Mouse (Mus musculus) liver, adult 2 months (tissue): ENCODE data around the gene Hist2h3c1. TPM values are rescaled to one million over a fixed set of nuclear protein-coding genes. Genes with fewer than 3 reads are reported as not detected.
"Not testable (repeated sequence)": the region's sequence is repeated elsewhere in the genome, so short reads cannot be mapped to it uniquely, and the experiment has no call there.

Source experiments
- DNase-seq: peaks from one replicate; pipeline ENCODE4 v3.0.0-alpha.2; 2011; ENCODE audit warnings: low read depth, low spot score; ENCODE audit errors: extremely low read depth
- H3K27ac ChIP-seq: fragments of 200-500 bp; replicated peaks from 2 replicates; pipeline ENCODE4 v1.5.1; 2012; ENCODE audit warnings: low read depth, mild to moderate bottlenecking, control low read depth, inconsistent platforms, low read length; ENCODE audit not compliant: insufficient read depth
- H3K27me3 ChIP-seq: fragments of 200-500 bp; 2 replicates; pipeline ENCODE4 v1.6.1; 2012; ENCODE audit warnings: mild to moderate bottlenecking, moderate library complexity, low read length, inconsistent platforms; ENCODE audit not compliant: control insufficient read depth, insufficient read depth
- H3K36me3 ChIP-seq: fragments of 200-500 bp; 2 replicates; pipeline ENCODE4 v1.6.1; 2012; ENCODE audit warnings: low read length, inconsistent platforms; ENCODE audit not compliant: control insufficient read depth, insufficient read depth
- H3K4me1 ChIP-seq: fragments of 200-500 bp; 2 replicates; pipeline ENCODE4 v1.6.1; 2011; ENCODE audit warnings: low read length; ENCODE audit not compliant: control insufficient read depth, insufficient read depth
- H3K4me3 ChIP-seq: fragments of 200-500 bp; 2 replicates; pipeline ENCODE4 v1.5.1; 2011; ENCODE audit warnings: low read depth, mild to moderate bottlenecking, control low read depth, low read length, moderate library complexity; ENCODE audit not compliant: insufficient read depth
- H3K79me2 ChIP-seq: fragments of 200-500 bp; 2 replicates; pipeline ENCODE4 v1.6.1; 2012; ENCODE audit warnings: inconsistent platforms, mild to moderate bottlenecking, low read length, moderate library complexity; ENCODE audit not compliant: control insufficient read depth, insufficient read depth
- H3K9ac ChIP-seq: fragments of 200-500 bp; 2 replicates; pipeline ENCODE4 v1.6.1; 2012; ENCODE audit warnings: low read depth, mild to moderate bottlenecking, control low read depth, inconsistent platforms, low read length
- CTCF ChIP-seq: fragments of 200-500 bp; IDR thresholded peaks from 2 replicates; pipeline ENCODE4 v1.5.1; 2011; ENCODE audit warnings: low read depth, low read length, control low read depth
- POLR2A ChIP-seq: fragments of 200-500 bp; IDR thresholded peaks from 2 replicates; pipeline ENCODE4 v1.6.1; 2011; ENCODE audit warnings: low read length, control low read depth; ENCODE audit not compliant: insufficient read depth; ENCODE audit errors: extremely low read depth
- whole genome bisulfite sequencing: fragments of 180-500 bp; shearing (Covaris S2); methylation state at CpG from one replicate; pipeline ENCODE4 v1.1.7; 2018; 5-methylcytosine and 5-hydroxymethylcytosine counted together
- polyA plus RNA-seq: library from polyadenylated mRNA; depleted of rRNA; stranded (reverse); fragments of >200 nt; gene quantifications from 2 replicates; pipeline ENCODE4 v1.2.3, GENCODE M21; 2012
- total RNA-seq: library from RNA; depleted of rRNA; stranded (reverse); fragments of >200 nt; gene quantifications from 2 replicates; pipeline ENCODE4 v1.2.3, GENCODE M21; 2014

The Hist2h3c1 gene
- total and polyA plus RNA-seq, 2 experiments: not detected

GRCm38 (mm10) chr3:96284457-96284856 lies 38.0 kb downstream of the Hist2h3c1 start:
- H3K4me1 ChIP-seq: no peaks in the 10 kb centered on the region
- no peaks in the 10 kb centered on the region for H3K79me2 ChIP-seq
- WGBS: 28% methylated on average over 4 of the region's 4 CpGs
- H3K36me3 ChIP-seq: no peaks in the 10 kb centered on the region
- no peak overlapping the region for H3K9ac ChIP-seq
- no peak overlapping the region for H3K27ac ChIP-seq
- H3K27me3 ChIP-seq: peaks cover 5% of the 10 kb centered on the region
- H3K4me3 ChIP-seq: no peak overlapping the region
- no peak for DNase-seq
- no peak for TF ChIP-seq POLR2A
- TF ChIP-seq CTCF: no peak

DNA sequence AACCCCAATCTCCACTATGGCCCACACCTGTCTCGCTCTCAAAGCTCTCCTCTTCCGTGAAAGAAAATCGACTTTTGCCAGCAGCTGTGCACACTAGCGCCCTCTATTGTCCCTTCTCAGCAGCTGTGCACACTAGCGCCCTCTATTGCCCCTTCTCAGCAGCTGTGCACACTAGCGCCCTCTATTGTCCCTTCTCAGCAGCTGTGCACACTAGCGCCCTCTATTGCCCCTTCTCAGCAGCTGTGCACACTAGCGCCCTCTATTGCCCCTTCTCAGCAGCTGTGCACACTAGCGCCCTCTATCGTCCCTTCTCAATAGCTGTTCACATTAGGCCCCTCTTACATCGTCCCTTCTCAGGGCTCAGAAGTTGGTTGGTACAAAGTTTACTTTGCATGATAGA lies 40.8 kb downstream of the Hist2h3c1 start:
- H3K9ac ChIP-seq, H3K27me3 ChIP-seq, H3K4me1 ChIP-seq, H3K79me2 ChIP-seq, H3K27ac ChIP-seq, H3K4me3 ChIP-seq, H3K36me3 ChIP-seq, DNase-seq: not testable (repeated sequence)
- 90% methylated on average over 11 of the region's 11 CpGs for WGBS
- peak; percentile 69 for TF ChIP-seq CTCF

DNA sequence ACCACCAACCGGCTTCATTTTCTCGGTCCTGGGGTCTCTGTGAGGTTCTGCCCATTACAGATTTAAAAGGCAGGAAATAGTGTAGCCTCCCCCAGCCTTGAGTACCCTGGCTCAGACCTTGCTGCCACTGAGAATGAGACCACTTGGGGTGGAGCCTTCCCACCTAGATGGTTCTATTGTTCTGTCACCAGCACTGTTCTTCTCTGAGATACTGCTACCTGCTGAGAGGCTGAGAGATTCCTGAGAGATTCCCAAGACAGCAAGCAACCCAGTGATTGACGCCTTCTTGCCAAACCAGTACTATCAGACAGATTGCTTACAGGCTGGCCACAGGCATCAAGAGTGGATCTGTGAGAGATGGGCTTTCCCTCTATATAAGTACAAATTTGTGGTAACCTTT lies 42.7 kb downstream of the Hist2h3c1 start:
- H3K27ac ChIP-seq: no peak overlapping the region
- no peaks in the 10 kb centered on the region for H3K4me1 ChIP-seq
- TF ChIP-seq CTCF: no peak
- no peak for TF ChIP-seq POLR2A
- no peak overlapping the region for H3K4me3 ChIP-seq
- DNase-seq: no peak
- no peaks in the 10 kb centered on the region for H3K27me3 ChIP-seq
- WGBS: 80% methylated on average over 3 of the region's 3 CpGs
- H3K36me3 ChIP-seq: no peaks in the 10 kb centered on the region
- H3K9ac ChIP-seq: no peak overlapping the region
- H3K79me2 ChIP-seq: no peaks in the 10 kb centered on the region

DNA sequence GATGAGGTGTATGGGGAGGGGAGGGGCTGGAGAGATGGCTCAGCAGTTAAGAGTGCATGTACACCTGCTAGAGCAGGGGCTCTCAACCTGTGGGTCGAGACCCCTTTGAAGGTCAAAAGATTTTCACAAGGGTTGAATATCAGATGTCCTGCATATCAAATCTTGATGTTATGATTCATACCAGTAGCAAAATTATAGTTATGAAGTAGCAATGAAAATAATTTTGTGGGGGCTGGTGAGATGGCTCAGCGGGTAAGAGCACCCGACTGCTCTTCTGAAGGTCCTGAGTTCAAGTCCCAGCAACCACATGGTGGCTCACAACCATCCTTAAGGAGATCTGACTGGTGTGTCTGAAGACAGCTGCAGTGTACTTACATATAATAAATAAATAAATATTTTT lies 44.2 kb downstream of the Hist2h3c1 start:
- H3K27ac ChIP-seq, H3K4me3 ChIP-seq, H3K36me3 ChIP-seq, H3K9ac ChIP-seq, H3K27me3 ChIP-seq, DNase-seq, H3K4me1 ChIP-seq, H3K79me2 ChIP-seq: not testable (repeated sequence)
- WGBS: 92% methylated on average over 3 of the region's 3 CpGs

DNA sequence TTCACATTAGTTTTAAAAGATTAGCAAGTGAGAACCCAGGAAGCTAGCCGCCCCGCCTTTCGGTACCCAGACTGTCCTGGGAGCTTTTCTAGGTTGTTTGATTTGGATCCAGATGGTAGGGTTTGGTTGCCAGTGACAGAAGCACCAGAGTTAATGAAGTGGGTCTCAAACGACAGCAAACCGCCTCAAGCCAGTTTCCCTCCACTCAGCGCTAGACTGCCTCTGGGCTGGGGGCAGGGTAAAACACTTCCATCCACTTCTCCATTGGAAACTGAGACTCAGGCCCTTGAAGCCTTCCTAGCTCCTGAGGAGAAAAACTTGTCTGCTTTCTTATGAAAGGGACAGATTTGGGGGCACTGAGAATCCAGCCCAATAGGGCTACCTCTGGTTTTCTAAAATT lies 46.2 kb downstream of the Hist2h3c1 start:
- Histone ChIP-seq H3K9ac (no peak overlapping the region), H3K4me3 (no peak overlapping the region; the same call in 1 of the 2 replicates), H3K36me3 (no peaks in the 10 kb centered on the region), H3K79me2 (no peaks in the 10 kb centered on the region), H3K4me1 (no peaks in the 10 kb centered on the region), H3K27ac (no peak overlapping the region), H3K27me3 (0 out of 2 replicates have a peak, but pooled peaks cover 2% of the 10 kb centered on the region)
- 82% methylated on average over 6 of the region's 6 CpGs for WGBS
- DNase-seq: no peak
- TF ChIP-seq POLR2A: no peak
- TF ChIP-seq CTCF: no peak

- Histone ChIP-seq H3K79me2 (no peaks in the 10 kb centered on the region), H3K27ac (peak overlapping the region; percentile 51; the same call in 1 of the 2 replicates), H3K4me3 (no peak overlapping the region), H3K27me3 (0 out of 2 replicates have a peak, but pooled peaks cover 2% of the 10 kb centered on the region), H3K4me1 (no peaks in the 10 kb centered on the region), H3K9ac (no peak overlapping the region), H3K36me3 (no peaks in the 10 kb centered on the region)
- 56% methylated on average over 5 of the region's 5 CpGs for WGBS
- no peak for DNase-seq
- no peak for TF ChIP-seq POLR2A
- no peak for TF ChIP-seq CTCF
Measured at GRCm38 (mm10) chr3:96293368-96293767, 46.9 kb downstream of the Hist2h3c1 start.
